9 mouse cellular contexts compared by ENCODE assay signal in the genomic region with DNA sequence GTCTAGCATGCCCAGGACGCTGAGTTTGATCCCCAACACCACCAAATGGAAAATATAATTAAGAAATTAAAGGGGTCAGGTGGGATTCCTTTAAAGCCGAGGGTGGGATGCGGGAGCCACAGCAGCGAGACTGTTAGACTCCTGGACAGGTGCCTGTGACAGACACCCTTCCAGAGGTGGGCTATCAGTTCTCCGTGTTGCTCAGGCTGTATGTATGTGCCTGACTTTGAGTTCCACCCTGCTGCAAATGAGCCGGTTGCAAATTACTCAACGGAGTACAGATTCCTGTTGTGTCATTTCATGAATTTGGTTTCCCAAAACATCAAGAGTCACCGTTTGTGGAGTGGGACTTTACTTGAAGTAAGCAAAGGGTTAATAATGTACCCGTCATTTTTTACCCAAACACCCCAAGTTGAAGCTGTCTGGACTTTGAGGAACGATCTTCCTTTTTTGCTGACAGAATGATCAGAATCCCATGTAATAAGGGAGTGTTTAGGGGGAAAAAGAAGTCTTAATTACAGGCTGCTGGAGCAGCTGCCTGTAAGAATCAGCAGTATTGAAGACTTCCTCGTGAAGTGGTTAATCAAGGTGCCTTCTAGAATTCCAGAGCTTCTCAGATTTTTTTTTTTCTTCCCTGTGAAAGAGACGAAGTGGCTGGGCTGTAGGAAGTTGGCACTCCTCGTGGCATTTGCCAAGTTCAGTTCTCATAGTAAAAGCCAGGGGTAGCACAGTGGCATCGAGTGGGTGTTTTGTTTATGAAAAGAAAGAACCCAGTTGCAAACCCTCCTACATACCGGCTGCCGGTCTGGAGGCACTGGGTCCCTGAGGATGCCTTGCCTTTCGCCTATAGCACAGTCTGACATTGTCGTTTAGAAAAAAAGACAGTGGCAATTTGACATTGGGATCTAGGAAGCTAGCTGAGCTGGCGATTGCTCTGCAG. TPM values are rescaled to one million over a fixed set of nuclear protein-coding genes. Genes with fewer than 3 reads are reported as not detected.
DNase-seq lines count a peak whose midpoint lies in the region; ATAC-seq lines count a peak whose summit lies in the region.
"Had no signal": no experiment of that assay in that cellular context is flagged by ENCODE, and none has a peak within 500 bp of the region (broad histone marks: within the 10 kb centered on the region; RNA-seq: fewer than 3 reads in every experiment).

No protein-coding gene starts in this region.

- no peak for ATAC-seq in heart, embryonic 12.5 days (ENCODE audit: insufficient number of reproducible peaks, low FRiP score)
- ATAC-seq in forebrain, embryonic 15.5 days (replicated peaks): no peak
- no peak for ATAC-seq in liver, embryonic 11.5 days (replicated peaks; ENCODE audit: low FRiP score)
- no peak for ATAC-seq in stomach, embryonic 14.5 days (ENCODE audit: insufficient number of reproducible peaks, insufficient read depth, low FRiP score, low read depth)

- no peak for DNase-seq in heart, postnatal 14 days
- peak; percentile 38 for DNase-seq in MN1 (ENCODE audit: low spot score)
- no peak for DNase-seq in liver, embryonic 11.5 days (ENCODE audit: low spot score)
- DNase-seq in cerebellum, adult 8-10 months: no peak
- DNase-seq in T-cell, adult 2 months (ENCODE audit: low spot score): no peak

- H3K9me3 ChIP-seq in heart, embryonic 12.5 days (replicated peaks): no peaks in the 10 kb centered on the region
- no peaks in the 10 kb centered on the region for H3K9me3 ChIP-seq in forebrain, embryonic 15.5 days
- no peaks in the 10 kb centered on the region for H3K9me3 ChIP-seq in liver, embryonic 11.5 days (ENCODE audit: control insufficient read depth, low read length)
- H3K9me3 ChIP-seq in stomach, embryonic 14.5 days (ENCODE audit: control insufficient read depth, low read depth, low read length): no peaks in the 10 kb centered on the region

- no peak overlapping the region for H3K27ac ChIP-seq in heart, embryonic 12.5 days (ENCODE audit: poor library complexity, severe bottlenecking)
- 0 out of 2 replicates have a peak overlapping the region, but pooled peaks have one; percentile 12 for H3K27ac ChIP-seq in forebrain, embryonic 15.5 days (replicated peaks)
- peak overlapping the region; percentile 70 for H3K27ac ChIP-seq in liver, embryonic 11.5 days (ENCODE audit: low read depth, low read length)
- H3K27ac ChIP-seq in stomach, embryonic 14.5 days (ENCODE audit: low read length): 0 out of 2 replicates have a peak overlapping the region, but pooled peaks have one; percentile 6

- peak overlapping the region; percentile 92 for H3K9ac ChIP-seq in heart, embryonic 12.5 days
- H3K9ac ChIP-seq in forebrain, embryonic 15.5 days (replicated peaks): peak overlapping the region; percentile 70; the same call in 1 of the 2 replicates
- peak overlapping the region; percentile 93 for H3K9ac ChIP-seq in liver, embryonic 11.5 days (ENCODE audit: low read depth, low read length)
- H3K9ac ChIP-seq in stomach, embryonic 14.5 days (replicated peaks; ENCODE audit: low read depth, low read length): peak overlapping the region; percentile 83; the same call in 1 of the 2 replicates

- H3K4me1 ChIP-seq in heart, embryonic 12.5 days (replicated peaks): peaks cover 44% of the 10 kb centered on the region
- peaks cover 26% of the 10 kb centered on the region for H3K4me1 ChIP-seq in forebrain, embryonic 15.5 days
- H3K4me1 ChIP-seq in liver, embryonic 11.5 days (replicated peaks; ENCODE audit: control insufficient read depth, insufficient read depth, low read length): peaks cover 34% of the 10 kb centered on the region
- H3K4me1 ChIP-seq in stomach, embryonic 14.5 days (ENCODE audit: control insufficient read depth, insufficient read depth, low read length): peaks cover 38% of the 10 kb centered on the region

- no peaks in the 10 kb centered on the region for H3K27me3 ChIP-seq in heart, embryonic 12.5 days (replicated peaks)
- no peaks in the 10 kb centered on the region for H3K27me3 ChIP-seq in forebrain, embryonic 15.5 days
- H3K27me3 ChIP-seq in liver, embryonic 11.5 days (replicated peaks; ENCODE audit: control insufficient read depth, insufficient read depth, low read length): no peaks in the 10 kb centered on the region
- H3K27me3 ChIP-seq in stomach, embryonic 14.5 days (ENCODE audit: control insufficient read depth, insufficient read depth, low read length): no peaks in the 10 kb centered on the region
- H3K27me3 ChIP-seq: Patski had no signal

- WGBS in heart, embryonic 12.5 days: 56% methylated on average over 19 of the region's 19 CpGs
- 41% methylated on average over 19 of the region's 19 CpGs for WGBS in forebrain, embryonic 15.5 days
- 50% methylated on average over 19 of the region's 19 CpGs for WGBS in liver, embryonic 11.5 days
- WGBS in stomach, embryonic 14.5 days: 30% methylated on average over 19 of the region's 19 CpGs

- H3K36me3 ChIP-seq in heart, embryonic 12.5 days: no peaks in the 10 kb centered on the region
- no peaks in the 10 kb centered on the region for H3K36me3 ChIP-seq in forebrain, embryonic 15.5 days
- H3K36me3 ChIP-seq in liver, embryonic 11.5 days (ENCODE audit: control insufficient read depth, insufficient read depth, low read length): no peaks in the 10 kb centered on the region
- no peaks in the 10 kb centered on the region for H3K36me3 ChIP-seq in stomach, embryonic 14.5 days (ENCODE audit: control insufficient read depth, insufficient read depth, low read length)

- peak overlapping the region; percentile 94 for H3K4me3 ChIP-seq in heart, embryonic 12.5 days
- H3K4me3 ChIP-seq in forebrain, embryonic 15.5 days: peak overlapping the region; percentile 68
- H3K4me3 ChIP-seq in liver, embryonic 11.5 days (ENCODE audit: low read depth, low read length): peak overlapping the region; percentile 91
- H3K4me3 ChIP-seq in stomach, embryonic 14.5 days (ENCODE audit: low read depth, low read length): peak overlapping the region; percentile 88

- peak overlapping the region; percentile 92 for H3K4me2 ChIP-seq in heart, embryonic 12.5 days
- H3K4me2 ChIP-seq in forebrain, embryonic 15.5 days (replicated peaks): peak overlapping the region; percentile 72
- peak overlapping the region; percentile 85 for H3K4me2 ChIP-seq in liver, embryonic 11.5 days
- peak overlapping the region; percentile 74 for H3K4me2 ChIP-seq in stomach, embryonic 14.5 days (replicated peaks; ENCODE audit: low read depth, low read length)

- intact Hi-C loops in heart, postnatal 14 days (cut with DNase I): loop anchor here (2.0 to 5.0 kb wide), 3 partner anchors 36 to 54 kb away; no protein-coding TSS in a partner anchor

RNA-seq across cellular contexts. Expression of a gene that starts 1.4 kb away (rescaled TPM):
- polyA plus RNA-seq in heart, embryonic 12.5 days (2016; fragmentation: Nextera tagmentation; extraction: Ambion mirVana): 41.8 and 41.9 TPM in 2 replicates
- total RNA-seq in heart, postnatal 14 days (2021): 10 to 100 TPM; 62.2 to 66.8 TPM
- 38.4 and 42.6 TPM in 2 replicates for polyA plus RNA-seq in forebrain, embryonic 15.5 days (2015; fragmentation: Nextera tagmentation; extraction: Ambion mirVana)
- 62.8 and 64.5 TPM in 2 replicates for polyA plus RNA-seq in liver, embryonic 11.5 days (2014; fragmentation: Nextera tagmentation; extraction: Ambion mirVana)
- 50.9 and 52.6 TPM in 2 replicates for polyA plus RNA-seq in stomach, embryonic 14.5 days (2014; fragmentation: Nextera tagmentation; extraction: Ambion mirVana)
